Mouse (Mus musculus): ENCODE results near the gene Entpd3. TPM values are rescaled to one million over a fixed set of nuclear protein-coding genes. Genes with fewer than 3 reads are reported as not detected.
A peak's percentile ranks its signal among the peaks of the same experiment; 100 is the strongest.

Gene Entpd3
- polyA plus RNA-seq, 1 experiment = 0.64 TPM

- TF ChIP-seq POLR2A (IDR thresholded peaks at IDR 0.05; ENCODE audit: low read depth, low read length) = no peak
- no peak for TF ChIP-seq CTCF (conservative IDR thresholded peaks at IDR 0.05; ENCODE audit: insufficient read depth, insufficient read length, low read depth, low read length)
- WGBS = 87% methylated on average over 9 of the region's 9 CpGs
- DNase-seq = no peak
- Histone ChIP-seq H3K4me3 (ENCODE audit: insufficient read depth, low read depth, low read length) (no peak overlapping the region), H3K27ac (ENCODE audit: insufficient read depth, low read depth, low read length) (no peak overlapping the region), H3K36me3 (ENCODE audit: control insufficient read depth, insufficient read depth, low read length) (no peaks in the 10 kb centered on the region), H3K4me1 (ENCODE audit: control insufficient read depth, insufficient read depth, low read length) (no peaks in the 10 kb centered on the region), H3K27me3 (replicated peaks; ENCODE audit: control insufficient read depth, insufficient read depth, low read length) (no peaks in the 10 kb centered on the region)
Observed at GRCm38 (mm10) chr9:120550778-120551177, 11.2 kb downstream of the Entpd3 start.

- no peaks in the 10 kb centered on the region for H3K36me3 ChIP-seq (ENCODE audit: control insufficient read depth, insufficient read depth, low read length)
- DNase-seq = no peak
- TF ChIP-seq POLR2A (IDR thresholded peaks at IDR 0.05; ENCODE audit: low read depth, low read length) (no peak), CTCF (conservative IDR thresholded peaks at IDR 0.05; ENCODE audit: insufficient read depth, insufficient read length, low read depth, low read length) (no peak)
- no peaks in the 10 kb centered on the region for H3K27me3 ChIP-seq (replicated peaks; ENCODE audit: control insufficient read depth, insufficient read depth, low read length)
- H3K4me3 ChIP-seq (ENCODE audit: insufficient read depth, low read depth, low read length) = no peak overlapping the region
- H3K27ac ChIP-seq (ENCODE audit: insufficient read depth, low read depth, low read length) = no peak overlapping the region
- 90% methylated on average over 3 of the region's 3 CpGs for WGBS
- no peaks in the 10 kb centered on the region for H3K4me1 ChIP-seq (ENCODE audit: control insufficient read depth, insufficient read depth, low read length)
Observed at GRCm38 (mm10) chr9:120563590-120563989, 24.0 kb downstream of the Entpd3 start.

- TF ChIP-seq POLR2A (IDR thresholded peaks at IDR 0.05; ENCODE audit: low read depth, low read length) = no peak
- TF ChIP-seq CTCF (conservative IDR thresholded peaks at IDR 0.05; ENCODE audit: insufficient read depth, insufficient read length, low read depth, low read length) = no peak
- H3K27ac ChIP-seq (ENCODE audit: insufficient read depth, low read depth, low read length) = no peak overlapping the region
- H3K4me1 ChIP-seq (ENCODE audit: control insufficient read depth, insufficient read depth, low read length) = no peaks in the 10 kb centered on the region
- DNase-seq = no peak
- H3K36me3 ChIP-seq (ENCODE audit: control insufficient read depth, insufficient read depth, low read length) = no peaks in the 10 kb centered on the region
- WGBS = 76% methylated on average over 2 of the region's 2 CpGs
- no peak overlapping the region for H3K4me3 ChIP-seq (ENCODE audit: insufficient read depth, low read depth, low read length)
- no peaks in the 10 kb centered on the region for H3K27me3 ChIP-seq (replicated peaks; ENCODE audit: control insufficient read depth, insufficient read depth, low read length)
Observed at GRCm38 (mm10) chr9:120564247-120564646, 24.6 kb downstream of the Entpd3 start.

GRCm38 (mm10) chr9:120566384-120566783 is 26.8 kb downstream of the Entpd3 start:
- WGBS = 79% methylated on average over 5 of the region's 5 CpGs
- H3K27me3 ChIP-seq (replicated peaks; ENCODE audit: control insufficient read depth, insufficient read depth, low read length) = no peaks in the 10 kb centered on the region
- TF ChIP-seq POLR2A (IDR thresholded peaks at IDR 0.05; ENCODE audit: low read depth, low read length) (no peak), CTCF (conservative IDR thresholded peaks at IDR 0.05; ENCODE audit: insufficient read depth, insufficient read length, low read depth, low read length) (no peak)

GRCm38 (mm10) chr9:120568917-120569316 is 29.3 kb downstream of the Entpd3 start:
- H3K4me1 ChIP-seq (ENCODE audit: control insufficient read depth, insufficient read depth, low read length) = peaks cover 7% of the 10 kb centered on the region; the same call in 1 of the 2 replicates
- DNase-seq = no peak
- no peaks in the 10 kb centered on the region for H3K27me3 ChIP-seq (replicated peaks; ENCODE audit: control insufficient read depth, insufficient read depth, low read length)
- WGBS = 63% methylated on average over 2 of the region's 2 CpGs
- no peaks in the 10 kb centered on the region for H3K36me3 ChIP-seq (ENCODE audit: control insufficient read depth, insufficient read depth, low read length)
- H3K4me3 ChIP-seq (ENCODE audit: insufficient read depth, low read depth, low read length) = no peak overlapping the region
- H3K27ac ChIP-seq (ENCODE audit: insufficient read depth, low read depth, low read length) = no peak overlapping the region
- no peak for TF ChIP-seq CTCF (conservative IDR thresholded peaks at IDR 0.05; ENCODE audit: insufficient read depth, insufficient read length, low read depth, low read length)
- no peak for TF ChIP-seq POLR2A (IDR thresholded peaks at IDR 0.05; ENCODE audit: low read depth, low read length)

More at GRCm38 (mm10) chr9:120566384-120566783, 26.8 kb downstream of the Entpd3 start:
- no peak overlapping the region for H3K4me3 ChIP-seq (ENCODE audit: insufficient read depth, low read depth, low read length)
- H3K27ac ChIP-seq (ENCODE audit: insufficient read depth, low read depth, low read length) = no peak overlapping the region
- no peaks in the 10 kb centered on the region for H3K36me3 ChIP-seq (ENCODE audit: control insufficient read depth, insufficient read depth, low read length)
- no peak for DNase-seq
- no peaks in the 10 kb centered on the region for H3K4me1 ChIP-seq (ENCODE audit: control insufficient read depth, insufficient read depth, low read length)

- no peak overlapping the region for H3K4me3 ChIP-seq (ENCODE audit: insufficient read depth, low read depth, low read length)
- H3K27ac ChIP-seq (ENCODE audit: insufficient read depth, low read depth, low read length) = no peak overlapping the region
- DNase-seq = peak; percentile 36
- 53% methylated on average over 13 of the region's 13 CpGs for WGBS
- H3K27me3 ChIP-seq (replicated peaks; ENCODE audit: control insufficient read depth, insufficient read depth, low read length) = no peaks in the 10 kb centered on the region
- peaks cover 7% of the 10 kb centered on the region; the same call in 1 of the 2 replicates for H3K4me1 ChIP-seq (ENCODE audit: control insufficient read depth, insufficient read depth, low read length)
- TF ChIP-seq POLR2A (IDR thresholded peaks at IDR 0.05; ENCODE audit: low read depth, low read length) (no peak), CTCF (conservative IDR thresholded peaks at IDR 0.05; ENCODE audit: insufficient read depth, insufficient read length, low read depth, low read length) (peak; percentile 41; the same call in 1 of the 2 replicates)
- H3K36me3 ChIP-seq (ENCODE audit: control insufficient read depth, insufficient read depth, low read length) = no peaks in the 10 kb centered on the region
Observed at GRCm38 (mm10) chr9:120569721-120570333, 30.2 kb downstream of the Entpd3 start.

- Histone ChIP-seq H3K27me3 (replicated peaks; ENCODE audit: control insufficient read depth, insufficient read depth, low read length) (no peaks in the 10 kb centered on the region), H3K4me3 (ENCODE audit: insufficient read depth, low read depth, low read length) (no peak overlapping the region), H3K4me1 (ENCODE audit: control insufficient read depth, insufficient read depth, low read length) (peaks cover 7% of the 10 kb centered on the region; the same call in 1 of the 2 replicates), H3K36me3 (ENCODE audit: control insufficient read depth, insufficient read depth, low read length) (no peaks in the 10 kb centered on the region), H3K27ac (ENCODE audit: insufficient read depth, low read depth, low read length) (no peak overlapping the region)
- DNase-seq = no peak
- TF ChIP-seq POLR2A (IDR thresholded peaks at IDR 0.05; ENCODE audit: low read depth, low read length) = no peak
- TF ChIP-seq CTCF (conservative IDR thresholded peaks at IDR 0.05; ENCODE audit: insufficient read depth, insufficient read length, low read depth, low read length) = no peak
- WGBS = 53% methylated on average over 2 of the region's 2 CpGs
Observed at GRCm38 (mm10) chr9:120570334-120570725, 30.7 kb downstream of the Entpd3 start.

Measured in kidney, adult 2 months (tissue).